Mouse (Mus musculus) forebrain, embryonic 16.5 days (tissue): Measurements from ENCODE around the gene Gm49387. TPM values are rescaled to one million over a fixed set of nuclear protein-coding genes. Genes with fewer than 3 reads are reported as not detected.

Experiments
- ATAC-seq: fragments of 200-750 bp; cut with Nextera tagmentation; 2 replicates; pipeline ENCODE4 v1.8.0; 2017; ENCODE audit warnings: mild to moderate bottlenecking, moderate library complexity
- H3K27ac ChIP-seq: fragments of 300-500 bp; sonication (generic); 2 replicates; pipeline ENCODE4 v1.5.1; 2014; ENCODE audit warnings: low read length, control low read depth
- H3K27me3 ChIP-seq: fragments of 300-500 bp; sonication (generic); replicated peaks from 2 replicates; pipeline ENCODE4 v1.6.1; 2014; ENCODE audit warnings: low read length; ENCODE audit not compliant: control insufficient read depth, insufficient read depth
- H3K36me3 ChIP-seq: fragments of 300-500 bp; sonication (generic); 2 replicates; pipeline ENCODE4 v1.6.1; 2014; ENCODE audit not compliant: control insufficient read depth, insufficient read depth
- H3K4me1 ChIP-seq: fragments of 300-500 bp; sonication (generic); replicated peaks from 2 replicates; pipeline ENCODE4 v1.6.1; 2014; ENCODE audit warnings: low read length; ENCODE audit not compliant: control insufficient read depth, insufficient read depth
- H3K4me2 ChIP-seq: fragments of 300-500 bp; sonication (generic); 2 replicates; pipeline ENCODE4 v1.6.1; 2014; ENCODE audit warnings: mild to moderate bottlenecking, low read length, control low read depth
- H3K4me3 ChIP-seq: fragments of 300-500 bp; sonication (generic); replicated peaks from 2 replicates; pipeline ENCODE4 v1.5.1; 2014; ENCODE audit warnings: mild to moderate bottlenecking, low read length, control low read depth
- H3K9ac ChIP-seq: fragments of 300-500 bp; sonication (generic); replicated peaks from 2 replicates; pipeline ENCODE4 v1.6.1; 2014; ENCODE audit warnings: low read depth, low read length, control low read depth
- H3K9me3 ChIP-seq: fragments of 300-500 bp; sonication (generic); 2 replicates; pipeline ENCODE4 v1.6.1; 2016; ENCODE audit warnings: low read length; ENCODE audit not compliant: control insufficient read depth
- WGBS: fragments of 180-500 bp; shearing (Covaris S2); extraction: QIAGEN DNeasy Blood & Tissue Kit; methylation state at CpG from one replicate; pipeline ENCODE4 v1.1.7; 2014; 5-methylcytosine and 5-hydroxymethylcytosine counted together
- polyA plus RNA-seq: library from polyadenylated mRNA; unstranded; fragments of >200 nt; fragmentation: Nextera tagmentation; extraction: Ambion mirVana; gene quantifications from 2 replicates; pipeline ENCODE4 v1.2.1, GENCODE M21; 2015

Gm49387 gene
- polyA plus RNA-seq, 1 experiment from 2014 or later, result not detected

DNA sequence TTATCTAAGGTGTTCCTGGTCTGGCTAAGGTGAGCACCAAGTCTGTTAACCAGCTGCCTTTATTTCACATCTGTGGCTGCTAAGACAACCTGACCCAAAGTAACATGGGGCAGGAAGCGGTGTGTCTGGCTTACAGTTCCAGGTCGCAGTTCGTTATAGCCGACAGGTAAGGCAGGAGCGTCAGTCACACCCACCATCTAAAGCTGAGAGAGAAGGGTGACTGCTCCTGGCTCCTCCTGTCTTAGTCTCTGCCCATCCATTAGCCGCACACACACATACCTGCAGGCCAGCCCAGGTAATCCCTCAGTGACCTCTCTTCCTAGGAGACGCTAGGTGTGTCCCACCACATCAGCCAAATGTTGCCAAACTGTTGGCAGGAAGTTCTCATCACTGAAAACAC lies 15.7 kb upstream of the Gm49387 start:
- no peak overlapping the region for H3K9ac ChIP-seq
- no peak for ATAC-seq
- H3K4me1 ChIP-seq, result peaks cover 17% of the 10 kb centered on the region
- no peak overlapping the region for H3K4me2 ChIP-seq
- no peak overlapping the region for H3K4me3 ChIP-seq
- WGBS, result 81% methylated on average over 7 of the region's 7 CpGs
- no peak overlapping the region for H3K27ac ChIP-seq
- no peaks in the 10 kb centered on the region for H3K36me3 ChIP-seq
- no peaks in the 10 kb centered on the region for H3K9me3 ChIP-seq
- H3K27me3 ChIP-seq, result no peaks in the 10 kb centered on the region

DNA sequence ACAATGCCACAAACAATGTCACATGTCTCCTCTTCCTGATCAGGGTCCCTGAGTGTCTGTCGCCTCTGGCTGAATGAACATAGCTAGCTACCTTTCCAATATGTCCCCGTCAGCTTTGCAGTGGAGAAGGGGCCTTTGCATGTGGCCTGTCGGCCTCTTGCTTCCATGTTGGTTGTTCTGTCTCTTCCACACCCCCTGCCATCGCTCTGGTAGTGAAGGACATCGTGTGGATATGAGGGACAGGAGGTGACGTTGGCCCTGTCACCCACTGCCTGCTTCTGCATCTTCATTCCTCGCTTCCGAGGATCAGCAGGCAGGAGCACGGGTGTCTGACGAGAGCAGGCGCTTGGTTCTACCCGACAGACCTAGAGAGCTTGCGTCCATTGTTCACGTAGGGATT lies 14.7 kb upstream of the Gm49387 start:
- WGBS, result 75% methylated on average over 14 of the region's 14 CpGs
- Histone ChIP-seq H3K27me3 (no peaks in the 10 kb centered on the region), H3K4me1 (peaks cover 15% of the 10 kb centered on the region), H3K4me3 (no peak overlapping the region), H3K9me3 (0 out of 2 replicates have a peak, but pooled peaks cover 2% of the 10 kb centered on the region), H3K9ac (no peak overlapping the region), H3K36me3 (no peaks in the 10 kb centered on the region), H3K27ac (no peak overlapping the region), H3K4me2 (no peak overlapping the region)
- no peak for ATAC-seq

GRCm38 (mm10) chr14:31654816-31655215 lies 14.1 kb upstream of the Gm49387 start:
- Histone ChIP-seq H3K36me3 (no peaks in the 10 kb centered on the region), H3K4me3 (no peak overlapping the region), H3K27ac (no peak overlapping the region), H3K4me1 (peaks cover 12% of the 10 kb centered on the region), H3K4me2 (no peak overlapping the region), H3K9me3 (0 out of 2 replicates have a peak, but pooled peaks cover 2% of the 10 kb centered on the region), H3K9ac (no peak overlapping the region), H3K27me3 (no peaks in the 10 kb centered on the region)
- no peak for ATAC-seq
- WGBS, result 78% methylated on average over 5 of the region's 5 CpGs

DNA sequence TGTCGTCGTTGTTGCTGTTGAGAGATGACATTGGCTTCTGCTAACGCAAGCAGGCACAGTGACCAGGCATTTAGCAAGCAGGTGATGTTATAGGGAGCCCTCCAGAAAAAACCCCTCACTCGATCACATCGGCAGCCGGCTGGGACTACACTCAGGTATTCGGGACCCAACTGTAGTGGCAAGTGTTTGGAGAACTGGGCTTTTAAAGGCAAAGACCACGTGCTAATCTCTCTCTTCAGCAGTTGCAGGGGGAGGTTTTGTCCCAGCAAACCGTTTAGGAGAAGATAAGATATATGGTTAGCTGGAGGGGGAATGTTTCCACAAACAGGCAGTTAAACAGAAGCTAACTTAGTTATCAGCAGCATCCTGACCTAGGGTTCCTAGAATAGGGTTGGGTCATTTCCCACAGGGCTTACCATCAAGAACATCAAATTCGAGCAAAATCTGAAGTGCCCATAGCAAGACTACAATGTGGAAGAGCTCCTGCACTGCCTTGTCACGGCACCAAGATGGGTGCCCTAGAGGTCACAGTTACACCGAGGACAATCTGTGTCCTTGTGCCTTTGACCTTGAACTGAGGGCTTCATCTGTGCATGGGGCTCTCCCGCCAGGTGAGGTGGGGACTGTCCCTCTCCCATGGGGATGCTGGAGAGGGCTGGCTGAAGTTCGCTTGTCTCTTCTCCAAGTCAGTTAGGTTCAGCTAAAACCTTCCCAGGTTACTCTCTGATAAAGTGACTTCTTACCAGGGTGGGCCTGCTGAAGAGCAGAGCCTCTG lies 12.6 kb upstream of the Gm49387 start:
- 85% methylated on average over 14 of the region's 14 CpGs for WGBS
- no peaks in the 10 kb centered on the region for H3K36me3 ChIP-seq
- H3K27me3 ChIP-seq, result no peaks in the 10 kb centered on the region
- 0 out of 2 replicates have a peak, but pooled peaks cover 2% of the 10 kb centered on the region for H3K9me3 ChIP-seq
- no peak overlapping the region for H3K27ac ChIP-seq
- H3K4me1 ChIP-seq, result peaks cover 3% of the 10 kb centered on the region
- ATAC-seq, result no peak
- H3K9ac ChIP-seq, result no peak overlapping the region
- H3K4me2 ChIP-seq, result no peak overlapping the region
- H3K4me3 ChIP-seq, result no peak overlapping the region

DNA sequence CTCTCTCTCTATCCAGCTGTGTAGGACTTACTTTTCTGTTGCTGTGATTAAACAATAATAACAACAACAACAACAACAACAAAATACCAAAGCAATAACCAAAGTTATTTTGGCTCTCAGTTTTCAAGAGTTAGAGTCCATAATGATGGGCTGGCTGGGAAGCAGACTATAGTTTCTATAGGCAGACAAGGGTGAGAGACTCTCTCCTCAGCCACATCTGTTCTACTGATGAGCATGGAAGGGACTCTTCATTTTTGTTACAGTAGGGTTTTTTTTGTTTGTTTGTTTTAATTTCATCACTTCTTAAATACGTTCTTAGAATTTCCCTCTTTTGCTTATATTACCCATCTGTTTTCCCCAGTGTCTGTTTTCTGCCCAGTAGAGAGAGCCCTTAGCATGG lies 11.9 kb upstream of the Gm49387 start:
- 94% methylated on average over 1 of the region's 1 CpGs for WGBS

GRCm38 (mm10) chr14:31652106-31652505 lies 11.4 kb upstream of the Gm49387 start:
- no peaks in the 10 kb centered on the region for H3K36me3 ChIP-seq
- no peak overlapping the region for H3K27ac ChIP-seq
- no peaks in the 10 kb centered on the region for H3K4me1 ChIP-seq
- 0 out of 2 replicates have a peak, but pooled peaks cover 2% of the 10 kb centered on the region for H3K9me3 ChIP-seq
- no peak overlapping the region for H3K4me3 ChIP-seq
- ATAC-seq, result no peak
- WGBS, result 79% methylated on average over 5 of the region's 5 CpGs
- H3K9ac ChIP-seq, result no peak overlapping the region
- H3K4me2 ChIP-seq, result no peak overlapping the region
- H3K27me3 ChIP-seq, result no peaks in the 10 kb centered on the region

More for the DNA sequence above, 11.9 kb upstream of the Gm49387 start:
- H3K9ac ChIP-seq, result no peak overlapping the region
- H3K27me3 ChIP-seq, result no peaks in the 10 kb centered on the region
- H3K27ac ChIP-seq, result no peak overlapping the region
- H3K36me3 ChIP-seq, result no peaks in the 10 kb centered on the region
- ATAC-seq, result no peak
- H3K9me3 ChIP-seq, result 0 out of 2 replicates have a peak, but pooled peaks cover 2% of the 10 kb centered on the region
- no peaks in the 10 kb centered on the region; the same call in 1 of the 2 replicates for H3K4me1 ChIP-seq
- no peak overlapping the region for H3K4me3 ChIP-seq
- H3K4me2 ChIP-seq, result no peak overlapping the region

- no peak for ATAC-seq
- H3K27me3 ChIP-seq, result no peaks in the 10 kb centered on the region
- 92% methylated on average over 7 of the region's 7 CpGs for WGBS
- H3K9me3 ChIP-seq, result 0 out of 2 replicates have a peak, but pooled peaks cover 2% of the 10 kb centered on the region
- H3K9ac ChIP-seq, result no peak overlapping the region
- no peaks in the 10 kb centered on the region for H3K4me1 ChIP-seq
- no peak overlapping the region for H3K4me2 ChIP-seq
- no peaks in the 10 kb centered on the region for H3K36me3 ChIP-seq
- no peak overlapping the region for H3K4me3 ChIP-seq
- no peak overlapping the region for H3K27ac ChIP-seq
These were observed 10.5 kb upstream of the Gm49387 start for GRCm38 (mm10) chr14:31651206-31651605.

- Histone ChIP-seq H3K27ac (no peak overlapping the region), H3K36me3 (no peaks in the 10 kb centered on the region), H3K4me3 (no peak overlapping the region), H3K4me2 (no peak overlapping the region), H3K27me3 (no peaks in the 10 kb centered on the region), H3K9me3 (0 out of 2 replicates have a peak, but pooled peaks cover 2% of the 10 kb centered on the region), H3K9ac (no peak overlapping the region), H3K4me1 (no peaks in the 10 kb centered on the region)
- 96% methylated on average over 3 of the region's 3 CpGs for WGBS
- no peak for ATAC-seq
These were observed 9.7 kb upstream of the Gm49387 start for GRCm38 (mm10) chr14:31650347-31650746.

DNA sequence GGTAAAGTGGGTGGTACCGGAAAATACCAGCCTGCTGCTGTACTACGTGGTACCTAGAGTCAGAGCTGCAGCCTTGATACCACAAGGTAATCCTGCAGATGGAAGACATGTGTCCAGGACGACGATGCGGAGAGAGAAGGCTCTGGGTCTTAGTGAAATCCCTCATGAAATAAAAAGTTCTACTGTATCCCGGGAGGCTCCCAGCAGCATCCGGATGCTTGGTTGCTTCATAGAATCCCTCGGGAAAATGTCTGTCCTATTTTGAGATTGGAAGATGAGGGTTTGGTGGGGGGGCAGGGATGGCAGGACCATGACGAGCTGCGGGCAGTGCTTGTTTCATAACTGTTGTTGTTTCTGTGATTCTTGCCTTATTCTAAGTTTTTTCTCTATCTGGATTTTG lies 7.3 kb upstream of the Gm49387 start:
- Histone ChIP-seq H3K4me2 (no peak overlapping the region), H3K36me3 (no peaks in the 10 kb centered on the region), H3K27me3 (no peaks in the 10 kb centered on the region), H3K9me3 (0 out of 2 replicates have a peak, but pooled peaks cover 2% of the 10 kb centered on the region), H3K4me3 (no peak overlapping the region), H3K27ac (no peak overlapping the region), H3K9ac (no peak overlapping the region), H3K4me1 (no peaks in the 10 kb centered on the region)
- ATAC-seq, result no peak
- WGBS, result 82% methylated on average over 10 of the region's 10 CpGs
